Mouse (Mus musculus) MEL (cell line): Measurements from ENCODE around the gene Pnpla3. TPM values are rescaled to one million over a fixed set of nuclear protein-coding genes. Genes with fewer than 3 reads are reported as not detected.

ENCODE experiments used
- DNase-seq: peaks from one replicate; pipeline ENCODE4 v3.0.0; 2011; ENCODE audit warnings: low read depth, low spot score
- H3K27ac ChIP-seq: 2 replicates; pipeline ENCODE4 v1.5.1; 2012; ENCODE audit warnings: low read depth, mild to moderate bottlenecking, control low read depth, low read length, moderate library complexity; ENCODE audit not compliant: control insufficient read depth
- H3K27me3 ChIP-seq, 2 experiments: fragments of 150-350 bp in 1 of 2; sonication (generic) in 1 of 2; 2 replicates each; pipeline ENCODE4 v1.6.1; 2012; ENCODE audit warnings: low read length in 2 of 2, mild to moderate bottlenecking in 2 of 2, improper control_type of control experiment in 1 of 2, moderate library complexity in 1 of 2; ENCODE audit not compliant: insufficient read depth in 2 of 2, control insufficient read depth in 1 of 2
- H3K36me3 ChIP-seq, 2 experiments: 2 replicates each; pipeline ENCODE4 v1.6.1; 2012 to 2014; ENCODE audit warnings: low read length in 2 of 2, improper control_type of control experiment in 1 of 2, inconsistent platforms in 1 of 2, mild to moderate bottlenecking in 1 of 2; ENCODE audit not compliant: insufficient read depth in 2 of 2, control insufficient read depth in 1 of 2
- H3K4me1 ChIP-seq, 2 experiments: fragments of 150-350 bp in 1 of 2; sonication (generic) in 1 of 2; 2 replicates each; pipeline ENCODE4 v1.6.1; 2012; ENCODE audit warnings: low read length in 2 of 2, improper control_type of control experiment in 1 of 2, mild to moderate bottlenecking in 1 of 2; ENCODE audit not compliant: insufficient read depth in 2 of 2, control insufficient read depth in 1 of 2
- H3K4me3 ChIP-seq, 2 experiments: fragments of 150-350 bp in 1 of 2; sonication (generic) in 1 of 2; 2 replicates each; pipeline ENCODE4 v1.5.1; 2012; ENCODE audit warnings: low read depth in 2 of 2, low read length in 2 of 2, mild to moderate bottlenecking in 2 of 2, moderate library complexity in 2 of 2, control low read depth in 1 of 2, improper control_type of control experiment in 1 of 2; ENCODE audit not compliant: control insufficient read depth in 1 of 2, insufficient read depth in 1 of 2
- H3K79me2 ChIP-seq: 2 replicates; pipeline ENCODE4 v1.6.1; 2012; ENCODE audit warnings: mild to moderate bottlenecking, low read length, moderate library complexity; ENCODE audit not compliant: control insufficient read depth, poor library complexity, insufficient read depth
- H3K9ac ChIP-seq: 2 replicates; pipeline ENCODE4 v1.6.1; 2012; ENCODE audit warnings: low read depth, mild to moderate bottlenecking, control low read depth, low read length, moderate library complexity; ENCODE audit not compliant: control insufficient read depth, poor library complexity, severe bottlenecking
- H3K9me3 ChIP-seq: fragments of 150-350 bp; sonication (generic); replicated peaks from 2 replicates; pipeline ENCODE4 v1.6.1; 2012; ENCODE audit warnings: mild to moderate bottlenecking, low read length, improper control_type of control experiment, moderate library complexity; ENCODE audit not compliant: insufficient read depth
- BHLHE40 ChIP-seq: IDR thresholded peaks from 2 replicates; pipeline ENCODE4 v1.6.1; 2012; ENCODE audit warnings: low read depth, mild to moderate bottlenecking, inconsistent platforms, low read length, improper control_type of control experiment, borderline replicate concordance
- CHD1 ChIP-seq: IDR thresholded peaks from 2 replicates; pipeline ENCODE4 v1.6.1; 2012; ENCODE audit warnings: low read depth, mild to moderate bottlenecking, inconsistent platforms, low read length, improper control_type of control experiment
- E2F4 ChIP-seq: IDR thresholded peaks from 2 replicates; pipeline ENCODE4 v1.6.1; 2011; ENCODE audit warnings: low read depth, low read length, improper control_type of control experiment, borderline replicate concordance
- ELF1 ChIP-seq: IDR thresholded peaks from 2 replicates; pipeline ENCODE4 v1.6.1; 2014; ENCODE audit warnings: low read depth, mild to moderate bottlenecking, inconsistent platforms, low read length, improper control_type of control experiment, moderate library complexity
- EP300 ChIP-seq, 2 experiments: IDR thresholded peaks; 2 replicates each; pipeline ENCODE4 v1.6.1; 2011; ENCODE audit warnings: improper control_type of control experiment in 2 of 2, low read length in 2 of 2, low read depth in 1 of 2, mild to moderate bottlenecking in 1 of 2
- GABPA ChIP-seq: IDR thresholded peaks from 2 replicates; pipeline ENCODE4 v1.6.1; 2012; ENCODE audit warnings: low read depth, mild to moderate bottlenecking, inconsistent platforms, low read length, improper control_type of control experiment, moderate library complexity
- GATA1 ChIP-seq: IDR thresholded peaks from 2 replicates; pipeline ENCODE4 v1.6.1; 2011; ENCODE audit warnings: low read depth, low read length, improper control_type of control experiment
- HCFC1 ChIP-seq: IDR thresholded peaks from 2 replicates; pipeline ENCODE4 v1.6.1; 2012; ENCODE audit warnings: low read depth, mild to moderate bottlenecking, inconsistent platforms, low read length, improper control_type of control experiment, moderate library complexity
- JUND ChIP-seq: IDR thresholded peaks from 2 replicates; pipeline ENCODE4 v1.6.1; 2011; ENCODE audit warnings: low read depth, mild to moderate bottlenecking, improper control_type of control experiment, low read length
- MAX ChIP-seq: IDR thresholded peaks from 2 replicates; pipeline ENCODE4 v1.6.1; 2011; ENCODE audit warnings: low read length, improper control_type of control experiment
- MAZ ChIP-seq: IDR thresholded peaks from 2 replicates; pipeline ENCODE4 v1.6.1; 2012; ENCODE audit warnings: low read depth, mild to moderate bottlenecking, inconsistent platforms, low read length, improper control_type of control experiment
- MEF2A ChIP-seq: IDR thresholded peaks from 2 replicates; pipeline ENCODE4 v1.6.1; 2014; ENCODE audit warnings: low read depth, mild to moderate bottlenecking, inconsistent platforms, low read length, improper control_type of control experiment; ENCODE audit not compliant: poor library complexity, insufficient replicate concordance, severe bottlenecking; ENCODE audit errors: extremely low read depth
- MXI1 ChIP-seq: IDR thresholded peaks from 2 replicates; pipeline ENCODE4 v1.6.1; 2011; ENCODE audit warnings: mild to moderate bottlenecking, low read depth, low read length, improper control_type of control experiment
- MYB ChIP-seq: IDR thresholded peaks from 2 replicates; pipeline ENCODE4 v1.6.1; 2011; ENCODE audit warnings: mild to moderate bottlenecking, low read depth, low read length, improper control_type of control experiment
- POLR2A ChIP-seq, 2 experiments: IDR thresholded peaks; 2 replicates each; pipeline ENCODE4 v1.6.1; 2011 to 2012; ENCODE audit warnings: low read length in 2 of 2, mild to moderate bottlenecking in 2 of 2, control low read depth in 1 of 2, improper control_type of control experiment in 1 of 2, low read depth in 1 of 2, moderate library complexity in 1 of 2; ENCODE audit not compliant: control insufficient read depth in 1 of 2, insufficient read depth in 1 of 2, poor library complexity in 1 of 2
- RAD21 ChIP-seq: IDR thresholded peaks from 2 replicates; pipeline ENCODE4 v1.6.1; 2011; ENCODE audit warnings: mild to moderate bottlenecking, low read depth, low read length, improper control_type of control experiment
- RCOR1 ChIP-seq: IDR thresholded peaks from 2 replicates; pipeline ENCODE4 v1.6.1; 2012; ENCODE audit warnings: low read depth, mild to moderate bottlenecking, inconsistent platforms, low read length, improper control_type of control experiment
- SIN3A ChIP-seq: IDR thresholded peaks from 2 replicates; pipeline ENCODE4 v1.6.1; 2012; ENCODE audit warnings: low read length, improper control_type of control experiment, inconsistent platforms
- TAL1 ChIP-seq: IDR thresholded peaks from 2 replicates; pipeline ENCODE4 v1.6.1; 2012; ENCODE audit warnings: mild to moderate bottlenecking, inconsistent platforms, low read length, moderate library complexity, mixed read lengths
- ZNF384 ChIP-seq: IDR thresholded peaks from 2 replicates; pipeline ENCODE4 v1.6.1; 2012; ENCODE audit warnings: low read depth, mild to moderate bottlenecking, inconsistent platforms, low read length, improper control_type of control experiment
- polyA plus RNA-seq, 2 experiments: library from polyadenylated mRNA; stranded (reverse) in 1 of 2; unstranded in 1 of 2; fragments of >175 nt in 1 of 2; fragments of >200 nt in 1 of 2; gene quantifications; 2 replicates each; pipeline versions ENCODE4 v1.2.1 to v1.2.4; 2012; ENCODE audit warnings: low replicate concordance in 2 of 2, low read depth in 1 of 2; ENCODE audit not compliant: insufficient read length in 2 of 2, insufficient read depth in 1 of 2, missing spikeins in 1 of 2
- total RNA-seq: library from RNA; depleted of rRNA; stranded (reverse); fragments of 300-350 nt; gene quantifications from 2 replicates; pipeline ENCODE4 v1.2.3, GENCODE M21; 2012

Gene Pnpla3
- total and polyA plus RNA-seq, 3 experiments = not detected

GRCm38 (mm10) chr15:84214476-84214875 is 46.8 kb downstream of the Pnpla3 start:
- Histone ChIP-seq H3K4me3 (no peak overlapping the region), H3K9ac (no peak overlapping the region), H3K9me3 (no peaks in the 10 kb centered on the region), H3K27ac (no peak overlapping the region), H3K79me2 (no peaks in the 10 kb centered on the region), H3K4me1 (peaks cover 4 to 17% of the 10 kb centered on the region in 2 experiments), H3K27me3 (no peaks in the 10 kb centered on the region), H3K36me3 (peaks cover 0 to 18% of the 10 kb centered on the region in 2 experiments; a peak in 2 of 4 replicates)
- TF ChIP-seq CHD1 (no peak), GATA1 (no peak), ELF1 (no peak), JUND (no peak), GABPA (no peak), ZNF384 (no peak), RAD21 (no peak), MAX (no peak), TAL1 (no peak), BHLHE40 (no peak)
- no peak for DNase-seq

GRCm38 (mm10) chr15:84215273-84215672 is 47.6 kb downstream of the Pnpla3 start:
- H3K27ac ChIP-seq = no peak overlapping the region
- H3K27me3 ChIP-seq = no peaks in the 10 kb centered on the region
- no peak for DNase-seq
- peaks cover 0 to 12% of the 10 kb centered on the region in 2 experiments; a peak in 2 of 4 replicates for H3K36me3 ChIP-seq
- H3K4me3 ChIP-seq = no peak overlapping the region
- H3K9me3 ChIP-seq = no peaks in the 10 kb centered on the region
- no peak overlapping the region for H3K9ac ChIP-seq
- no peaks in the 10 kb centered on the region for H3K79me2 ChIP-seq
- TF ChIP-seq E2F4 = no peak
- no peak for TF ChIP-seq HCFC1
- TF ChIP-seq MEF2A = no peak
- TF ChIP-seq SIN3A = no peak
- no peak for TF ChIP-seq MXI1
- TF ChIP-seq CHD1 = no peak
- TF ChIP-seq ELF1 = no peak
- TF ChIP-seq MAZ = no peak
- TF ChIP-seq RCOR1 = no peak
- no peak for TF ChIP-seq EP300 (IDR thresholded peaks at IDR 0.05; ENCODE audit: low read depth in 1 of 2, low read length in 2 of 2)
- no peak for TF ChIP-seq GABPA
- TF ChIP-seq POLR2A (IDR thresholded peaks at IDR 0.05; ENCODE audit: control insufficient read depth in 1 of 2, insufficient read depth in 1 of 2, low read depth in 1 of 2, low read length in 2 of 2, poor library complexity in 1 of 2) = no peak
- no peak for TF ChIP-seq MYB
- H3K4me1 ChIP-seq = peaks cover 4 to 10% of the 10 kb centered on the region in 2 experiments
